Mouse (Mus musculus) midbrain, embryonic 15.5 days (tissue): ENCODE measurements at regions not wholly inside any gene's neighbourhood (a gene's known extent, or its start where the extent isn't known, plus 50 kb on each side); places are given as distances from the start of the nearest gene placed in this dataset.

Source experiments
- ATAC-seq: fragments of 200-750 bp; cut with Nextera tagmentation; replicated peaks from 2 replicates; pipeline ENCODE4 v1.8.0; 2017; ENCODE audit warnings: moderate TSS enrichment
- H3K27ac ChIP-seq: fragments of 300-500 bp; sonication (generic); 2 replicates; pipeline ENCODE4 v1.5.1; 2015; ENCODE audit warnings: mild to moderate bottlenecking, inconsistent platforms
- H3K27me3 ChIP-seq: fragments of 300-500 bp; sonication (generic); replicated peaks from 2 replicates; pipeline ENCODE4 v1.6.1; 2015; ENCODE audit warnings: inconsistent platforms
- H3K36me3 ChIP-seq: fragments of 300-500 bp; sonication (generic); replicated peaks from 2 replicates; pipeline ENCODE4 v1.6.1; 2015; ENCODE audit warnings: inconsistent platforms
- H3K4me1 ChIP-seq: fragments of 300-500 bp; sonication (generic); 2 replicates; pipeline ENCODE4 v1.6.1; 2015; ENCODE audit warnings: inconsistent platforms
- H3K4me2 ChIP-seq: fragments of 300-500 bp; sonication (generic); 2 replicates; pipeline ENCODE4 v1.6.1; 2015; ENCODE audit warnings: inconsistent platforms, mild to moderate bottlenecking, moderate library complexity
- H3K4me3 ChIP-seq: fragments of 300-500 bp; sonication (generic); 2 replicates; pipeline ENCODE4 v1.5.1; 2015; ENCODE audit warnings: mild to moderate bottlenecking, inconsistent platforms
- H3K9ac ChIP-seq: fragments of 300-500 bp; sonication (generic); 2 replicates; pipeline ENCODE4 v1.6.1; 2015; ENCODE audit warnings: mild to moderate bottlenecking, inconsistent platforms
- H3K9me3 ChIP-seq: fragments of 300-500 bp; sonication (generic); 2 replicates; pipeline ENCODE4 v1.6.1; 2016; ENCODE audit warnings: inconsistent platforms
- WGBS: fragments of 180-500 bp; shearing (Covaris S2); methylation state at CpG from one replicate; pipeline ENCODE4 v1.1.7; 2015; ENCODE audit warnings: mixed read lengths; 5-methylcytosine and 5-hydroxymethylcytosine counted together

GRCm38 (mm10) chr16:52690272-52690671 is 236.4 kb upstream of the Alcam start:
- H3K27me3 ChIP-seq, result no peaks in the 10 kb centered on the region
- no peak overlapping the region for H3K27ac ChIP-seq
- no peaks in the 10 kb centered on the region for H3K9me3 ChIP-seq
- H3K36me3 ChIP-seq, result no peaks in the 10 kb centered on the region
- H3K4me1 ChIP-seq, result no peaks in the 10 kb centered on the region
- no peak overlapping the region for H3K4me2 ChIP-seq
- H3K9ac ChIP-seq, result no peak overlapping the region
- ATAC-seq, result no peak
- 81% methylated on average over 1 of the region's 1 CpGs for WGBS
- H3K4me3 ChIP-seq, result no peak overlapping the region

GRCm38 (mm10) chr16:52654825-52655224 is 201.0 kb upstream of the Alcam start:
- no peaks in the 10 kb centered on the region for H3K27me3 ChIP-seq
- no peaks in the 10 kb centered on the region for H3K9me3 ChIP-seq
- H3K9ac ChIP-seq, result no peak overlapping the region
- no peaks in the 10 kb centered on the region for H3K4me1 ChIP-seq
- no peak for ATAC-seq
- no peak overlapping the region for H3K4me3 ChIP-seq
- no peak overlapping the region for H3K4me2 ChIP-seq
- H3K27ac ChIP-seq, result no peak overlapping the region
- no peaks in the 10 kb centered on the region for H3K36me3 ChIP-seq
